Mouse (Mus musculus) stomach, postnatal 0 days (tissue): Measurements from ENCODE around the gene Map3k21. TPM values are rescaled to one million over a fixed set of nuclear protein-coding genes. Genes with fewer than 3 reads are reported as not detected.

Experiments
- ATAC-seq: fragments of 200-750 bp; cut with Nextera tagmentation; 2 replicates; pipeline ENCODE4 v1.8.0; 2017; ENCODE audit not compliant: low FRiP score, low TSS enrichment
- DNase-seq: peaks from one replicate; pipeline ENCODE4 v3.0.0-alpha.2; 2016; ENCODE audit warnings: low spot score
- H3K27ac ChIP-seq: fragments of 300-500 bp; sonication (generic); replicated peaks from 2 replicates; pipeline ENCODE4 v1.5.1; 2014; ENCODE audit warnings: mild to moderate bottlenecking, control low read depth
- H3K27me3 ChIP-seq: fragments of 300-500 bp; sonication (generic); 2 replicates; pipeline ENCODE4 v1.6.1; 2014; ENCODE audit warnings: low read length; ENCODE audit not compliant: control insufficient read depth, insufficient read depth
- H3K36me3 ChIP-seq: fragments of 300-500 bp; sonication (generic); 2 replicates; pipeline ENCODE4 v1.6.1; 2014; ENCODE audit warnings: low read length, mixed read lengths; ENCODE audit not compliant: control insufficient read depth, insufficient read depth
- H3K4me1 ChIP-seq: fragments of 300-500 bp; sonication (generic); replicated peaks from 2 replicates; pipeline ENCODE4 v1.6.1; 2014; ENCODE audit warnings: antibody characterized with exemption; ENCODE audit not compliant: control insufficient read depth, insufficient read depth
- H3K4me2 ChIP-seq: fragments of 300-500 bp; sonication (generic); replicated peaks from 2 replicates; pipeline ENCODE4 v1.6.1; 2014; ENCODE audit warnings: low read depth, mild to moderate bottlenecking, control low read depth, moderate library complexity
- H3K4me3 ChIP-seq: fragments of 300-500 bp; sonication (generic); 2 replicates; pipeline ENCODE4 v1.5.1; 2014; ENCODE audit warnings: low read depth, low read length, control low read depth
- H3K9ac ChIP-seq: fragments of 300-500 bp; sonication (generic); 2 replicates; pipeline ENCODE4 v1.6.1; 2014; ENCODE audit warnings: mild to moderate bottlenecking, low read length, control low read depth, mixed read lengths
- H3K9me3 ChIP-seq: fragments of 300-500 bp; sonication (generic); 2 replicates; pipeline ENCODE4 v1.6.1; 2016; ENCODE audit warnings: low read length; ENCODE audit not compliant: control insufficient read depth
- CTCF ChIP-seq: IDR thresholded peaks from 2 replicates; pipeline ENCODE4 v1.5.1; 2016; ENCODE audit warnings: antibody characterized with exemption, low read depth, mild to moderate bottlenecking, moderate library complexity
- EP300 ChIP-seq: optimal IDR thresholded peaks from 2 replicates; pipeline ENCODE3; 2016; ENCODE audit warnings: antibody characterized with exemption
- WGBS: fragments of 180-500 bp; shearing (Covaris S2); extraction: QIAGEN DNeasy Blood & Tissue Kit; methylation state at CpG from one replicate; pipeline ENCODE4 v1.1.7; 2014; 5-methylcytosine and 5-hydroxymethylcytosine counted together
- polyA plus RNA-seq: library from polyadenylated mRNA; unstranded; fragments of >200 nt; fragmentation: Nextera tagmentation; extraction: Ambion mirVana; gene quantifications from 2 replicates; pipeline ENCODE4 v1.2.1, GENCODE M21; 2015

Map3k21 gene
- polyA plus RNA-seq, 1 experiment from 2014 or later, result 1.1 TPM

DNA sequence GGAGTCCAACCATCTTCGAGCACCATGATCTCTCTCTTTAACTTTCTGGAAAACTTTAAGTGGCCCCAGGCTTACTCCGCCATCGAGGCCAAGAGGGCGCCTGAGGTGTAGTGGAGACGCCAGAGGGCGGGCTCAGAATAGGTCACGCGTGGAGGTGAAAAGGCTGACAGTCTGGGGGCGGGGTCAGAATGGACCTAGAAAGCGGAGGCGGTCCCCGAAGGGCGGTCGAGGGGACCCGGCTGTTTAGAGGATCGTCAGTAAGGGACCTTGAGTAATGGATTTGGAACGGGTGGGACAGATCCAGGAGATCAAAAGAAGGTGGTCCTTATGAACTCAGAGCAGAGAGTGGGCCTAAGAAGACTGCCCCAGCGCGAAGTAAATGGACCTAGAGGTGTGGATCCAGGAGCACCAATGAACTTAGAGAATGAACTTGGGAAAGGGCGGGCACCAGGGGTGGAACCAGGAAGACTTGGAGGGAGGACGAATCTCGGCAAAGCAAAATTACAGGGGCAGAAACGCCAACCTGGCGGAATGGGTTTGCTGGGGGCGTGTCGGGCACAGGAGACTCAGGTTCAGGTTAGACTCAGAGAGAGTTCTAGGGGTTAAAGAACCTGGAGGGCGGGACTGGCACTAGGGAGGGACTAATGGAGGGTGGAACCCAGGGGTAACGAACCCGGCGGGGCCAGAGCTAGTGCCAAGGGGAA lies 437 bp upstream of the Map3k21 start:
- peak overlapping the region; percentile 92 for H3K4me2 ChIP-seq
- H3K9me3 ChIP-seq, result no peaks in the 10 kb centered on the region
- peak; percentile 95 for ATAC-seq
- H3K27ac ChIP-seq, result peak overlapping the region; percentile 78; the same call in 1 of the 2 replicates
- DNase-seq, result peak; percentile 93
- peaks cover 2% of the 10 kb centered on the region; the same call in 1 of the 2 replicates for H3K4me1 ChIP-seq
- WGBS, result 5% methylated on average over 30 of the region's 30 CpGs
- H3K4me3 ChIP-seq, result peak overlapping the region; percentile 54
- H3K9ac ChIP-seq, result peak overlapping the region; percentile 59
- peaks cover 5% of the 10 kb centered on the region; the same call in 1 of the 2 replicates for H3K27me3 ChIP-seq
- no peak for TF ChIP-seq EP300
- TF ChIP-seq CTCF, result no peak; the same call in 1 of the 2 replicates
- H3K36me3 ChIP-seq, result no peaks in the 10 kb centered on the region

DNA sequence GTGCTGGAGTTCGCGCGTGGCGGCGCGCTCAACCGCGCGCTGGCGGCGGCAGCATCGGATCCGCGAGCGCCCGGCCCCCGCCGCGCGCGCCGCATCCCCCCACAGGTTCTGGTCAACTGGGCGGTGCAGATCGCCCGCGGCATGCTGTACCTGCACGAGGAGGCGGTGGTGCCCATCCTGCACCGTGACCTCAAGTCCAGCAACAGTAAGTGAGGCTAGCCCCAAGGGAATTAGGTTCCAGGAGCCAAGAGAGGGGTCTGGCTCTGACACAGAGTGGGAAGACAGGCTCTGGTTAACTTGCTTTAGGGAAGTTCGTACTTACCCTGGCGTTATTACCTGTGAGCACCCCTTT lies 955 bp downstream of the Map3k21 start:
- Histone ChIP-seq H3K4me2 (peak overlapping the region; percentile 92), H3K4me3 (peak overlapping the region; percentile 54), H3K9me3 (no peaks in the 10 kb centered on the region), H3K27me3 (peaks cover 5% of the 10 kb centered on the region; the same call in 1 of the 2 replicates), H3K4me1 (peaks cover 2% of the 10 kb centered on the region; the same call in 1 of the 2 replicates), H3K27ac (peak overlapping the region; percentile 78), H3K9ac (peak overlapping the region; percentile 59), H3K36me3 (no peaks in the 10 kb centered on the region)
- ATAC-seq, result no peak
- 2% methylated on average over 24 of the region's 31 CpGs for WGBS
- no peak for DNase-seq
- TF ChIP-seq CTCF, result no peak
- TF ChIP-seq EP300, result no peak

DNA sequence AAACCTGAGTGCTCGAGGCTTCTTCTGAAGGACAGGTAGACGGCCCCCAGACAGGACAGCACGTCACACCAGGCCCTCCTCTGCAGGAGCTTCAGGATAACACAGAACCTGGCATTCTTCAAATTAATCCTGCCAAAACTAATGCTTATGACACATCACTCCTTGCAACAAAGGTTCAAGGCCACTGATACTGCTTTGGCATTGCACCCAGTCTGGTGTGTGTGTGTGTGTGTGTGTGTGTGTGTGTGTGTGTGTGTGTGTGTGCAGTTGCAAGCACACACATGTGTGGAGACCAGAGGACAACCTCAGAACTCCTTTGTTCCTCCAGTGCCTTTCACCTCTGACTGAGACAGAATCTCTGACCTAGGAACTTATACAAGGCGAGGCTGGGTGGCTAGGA lies 3.0 kb downstream of the Map3k21 start:
- H3K4me3 ChIP-seq, result no peak overlapping the region
- no peak overlapping the region for H3K9ac ChIP-seq
- TF ChIP-seq CTCF (no peak), EP300 (no peak)
- DNase-seq, result no peak
- no peak overlapping the region for H3K4me2 ChIP-seq
- no peak overlapping the region for H3K27ac ChIP-seq
- no peak for ATAC-seq
- WGBS, result 79% methylated on average over 4 of the region's 4 CpGs
- no peaks in the 10 kb centered on the region for H3K36me3 ChIP-seq
- H3K9me3 ChIP-seq, result no peaks in the 10 kb centered on the region
- peaks cover 5% of the 10 kb centered on the region; the same call in 1 of the 2 replicates for H3K27me3 ChIP-seq
- H3K4me1 ChIP-seq, result peaks cover 2% of the 10 kb centered on the region; the same call in 1 of the 2 replicates

DNA sequence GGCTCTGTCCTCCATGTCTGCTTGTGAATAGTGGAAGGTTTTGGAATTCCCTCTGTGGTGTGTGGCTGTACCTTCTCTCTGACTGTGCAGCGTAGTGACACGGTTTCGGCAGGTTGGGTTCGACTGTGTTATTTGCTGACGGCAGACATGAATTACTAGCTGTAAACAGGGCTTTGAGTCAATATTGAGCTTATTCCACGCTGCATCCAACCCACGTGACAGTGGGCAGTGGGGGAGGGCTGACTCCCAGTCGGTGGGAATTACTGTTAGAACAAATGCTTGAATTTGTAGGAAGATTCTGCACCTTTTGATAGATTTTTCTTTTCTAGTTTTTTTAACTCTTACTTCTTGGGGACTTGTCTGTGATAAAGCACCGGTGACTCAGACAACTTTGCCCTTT lies 4.1 kb downstream of the Map3k21 start:
- H3K9me3 ChIP-seq, result no peaks in the 10 kb centered on the region
- no peak overlapping the region for H3K9ac ChIP-seq
- no peaks in the 10 kb centered on the region for H3K36me3 ChIP-seq
- H3K4me3 ChIP-seq, result no peak overlapping the region
- H3K4me2 ChIP-seq, result no peak overlapping the region
- 45% methylated on average over 9 of the region's 9 CpGs for WGBS
- ATAC-seq, result no peak
- peak; percentile 67 for DNase-seq
- H3K27me3 ChIP-seq, result peaks cover 5% of the 10 kb centered on the region; the same call in 1 of the 2 replicates
- TF ChIP-seq CTCF (no peak), EP300 (no peak)
- no peak overlapping the region for H3K27ac ChIP-seq
- H3K4me1 ChIP-seq, result peaks cover 2% of the 10 kb centered on the region; the same call in 1 of the 2 replicates

DNA sequence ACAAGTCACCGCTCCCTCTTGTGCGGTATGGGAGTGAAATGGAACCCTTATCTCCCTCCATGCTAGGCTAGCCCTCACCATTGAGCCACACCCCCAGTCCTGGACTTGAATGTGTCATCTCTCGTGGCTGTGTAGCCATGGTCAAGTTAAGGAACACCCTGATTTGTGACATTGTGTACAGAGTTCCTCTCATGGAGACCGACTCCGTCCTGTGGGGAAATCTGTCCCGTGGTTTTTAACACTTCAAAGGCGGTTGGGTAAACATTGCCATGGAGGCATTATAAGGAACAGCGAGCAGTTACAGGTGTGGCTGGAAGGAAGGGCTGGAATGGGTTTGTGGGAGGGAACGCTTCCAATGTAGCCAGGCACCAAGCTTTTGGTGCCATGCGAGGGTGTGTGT lies 6.8 kb downstream of the Map3k21 start:
- ATAC-seq, result peak; percentile 91
- no peaks in the 10 kb centered on the region for H3K4me1 ChIP-seq
- WGBS, result 36% methylated on average over 10 of the region's 10 CpGs
- no peaks in the 10 kb centered on the region for H3K9me3 ChIP-seq
- H3K27me3 ChIP-seq, result no peaks in the 10 kb centered on the region
- H3K36me3 ChIP-seq, result no peaks in the 10 kb centered on the region
- TF ChIP-seq EP300 (no peak), CTCF (no peak)
- DNase-seq, result peak; percentile 81
- no peak overlapping the region for H3K4me2 ChIP-seq
- no peak overlapping the region for H3K9ac ChIP-seq
- 0 out of 2 replicates have a peak overlapping the region, but pooled peaks have one; percentile 30 for H3K27ac ChIP-seq
- no peak overlapping the region for H3K4me3 ChIP-seq

DNA sequence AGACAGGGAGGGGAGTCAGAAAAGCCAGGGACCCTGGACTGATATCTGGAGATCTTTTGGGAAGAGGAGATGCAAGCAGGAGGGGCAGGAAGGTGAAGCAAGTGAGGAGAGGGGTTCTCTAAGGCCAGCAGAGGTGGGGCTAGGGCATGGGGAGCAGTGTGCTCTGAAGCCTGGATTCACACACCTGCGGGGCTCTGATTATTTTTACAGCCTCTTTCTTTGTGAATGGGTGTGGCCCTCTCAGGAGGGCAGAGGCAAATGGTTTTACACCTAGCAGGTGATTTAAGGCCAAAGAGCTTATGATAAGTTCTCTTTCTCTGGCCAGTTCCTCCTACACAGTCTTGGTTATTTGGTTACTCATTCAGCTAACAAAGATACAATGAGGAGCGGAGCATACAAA lies 8.5 kb downstream of the Map3k21 start:
- Histone ChIP-seq H3K27ac (peak overlapping the region; percentile 58; the same call in 1 of the 2 replicates), H3K36me3 (no peaks in the 10 kb centered on the region), H3K9me3 (no peaks in the 10 kb centered on the region), H3K9ac (no peak overlapping the region), H3K4me1 (no peaks in the 10 kb centered on the region), H3K4me2 (no peak overlapping the region), H3K4me3 (no peak overlapping the region), H3K27me3 (no peaks in the 10 kb centered on the region)
- 47% methylated on average over 2 of the region's 2 CpGs for WGBS
- TF ChIP-seq EP300, result no peak
- no peak for TF ChIP-seq CTCF
- DNase-seq (peak; percentile 47), ATAC-seq (peak; percentile 70)
